Mouse (Mus musculus) lung, postnatal 0 days (tissue): Measurements from ENCODE around the gene Drd1. TPM values are rescaled to one million over a fixed set of nuclear protein-coding genes. Genes with fewer than 3 reads are reported as not detected.

ENCODE experiments used
- ATAC-seq: fragments of 200-750 bp; cut with Nextera tagmentation; 2 replicates; pipeline ENCODE4 v1.8.0; 2017; ENCODE audit warnings: moderate library complexity
- DNase-seq: peaks from one replicate; pipeline ENCODE4 v3.0.0-alpha.2; 2016; ENCODE audit warnings: low spot score
- H3K27ac ChIP-seq: fragments of 300-500 bp; sonication (generic); 2 replicates; pipeline ENCODE4 v1.5.1; 2014; ENCODE audit warnings: antibody characterized with exemption, mild to moderate bottlenecking, low read length, mixed read lengths
- H3K27me3 ChIP-seq: fragments of 300-500 bp; sonication (generic); replicated peaks from 2 replicates; pipeline ENCODE4 v1.6.1; 2014; ENCODE audit warnings: low read length, mixed read lengths; ENCODE audit not compliant: insufficient read depth
- H3K36me3 ChIP-seq: fragments of 300-500 bp; sonication (generic); 2 replicates; pipeline ENCODE4 v1.6.1; 2014; ENCODE audit warnings: low read length, mixed read lengths; ENCODE audit not compliant: insufficient read depth
- H3K4me1 ChIP-seq: fragments of 300-500 bp; sonication (generic); 2 replicates; pipeline ENCODE4 v1.6.1; 2014; ENCODE audit warnings: antibody characterized with exemption, low read depth, low read length, mixed read lengths; ENCODE audit not compliant: insufficient read depth
- H3K4me2 ChIP-seq: fragments of 300-500 bp; sonication (generic); replicated peaks from 2 replicates; pipeline ENCODE4 v1.6.1; 2014; ENCODE audit warnings: low read depth, mild to moderate bottlenecking, low read length, moderate library complexity, mixed read lengths
- H3K4me3 ChIP-seq: fragments of 300-500 bp; sonication (generic); 2 replicates; pipeline ENCODE4 v1.5.1; 2014; ENCODE audit warnings: low read depth, low read length
- H3K9ac ChIP-seq: fragments of 300-500 bp; sonication (generic); replicated peaks from 2 replicates; pipeline ENCODE4 v1.6.1; 2014; ENCODE audit warnings: low read depth, mild to moderate bottlenecking
- H3K9me3 ChIP-seq: fragments of 300-500 bp; sonication (generic); 2 replicates; pipeline ENCODE4 v1.6.1; 2016; ENCODE audit warnings: low read length, mixed read lengths
- CTCF ChIP-seq: IDR thresholded peaks from 2 replicates; pipeline ENCODE4 v1.5.1; 2016; ENCODE audit warnings: antibody characterized with exemption, mild to moderate bottlenecking
- EP300 ChIP-seq: IDR thresholded peaks from 2 replicates; pipeline ENCODE4 v1.6.1; 2016; ENCODE audit warnings: antibody characterized with exemption, mild to moderate bottlenecking, control low read depth
- WGBS: fragments of 180-500 bp; shearing (Covaris S2); extraction: QIAGEN DNeasy Blood & Tissue Kit; methylation state at CpG from one replicate; pipeline ENCODE4 v1.1.7; 2014; 5-methylcytosine and 5-hydroxymethylcytosine counted together
- polyA plus RNA-seq: library from polyadenylated mRNA; unstranded; fragments of >200 nt; fragmentation: Nextera tagmentation; extraction: Ambion mirVana; gene quantifications from 2 replicates; pipeline ENCODE4 v1.2.1, GENCODE M21; 2015

Gene Drd1
- polyA plus RNA-seq, 1 experiment from 2014 or later, result 0.18 TPM

DNA sequence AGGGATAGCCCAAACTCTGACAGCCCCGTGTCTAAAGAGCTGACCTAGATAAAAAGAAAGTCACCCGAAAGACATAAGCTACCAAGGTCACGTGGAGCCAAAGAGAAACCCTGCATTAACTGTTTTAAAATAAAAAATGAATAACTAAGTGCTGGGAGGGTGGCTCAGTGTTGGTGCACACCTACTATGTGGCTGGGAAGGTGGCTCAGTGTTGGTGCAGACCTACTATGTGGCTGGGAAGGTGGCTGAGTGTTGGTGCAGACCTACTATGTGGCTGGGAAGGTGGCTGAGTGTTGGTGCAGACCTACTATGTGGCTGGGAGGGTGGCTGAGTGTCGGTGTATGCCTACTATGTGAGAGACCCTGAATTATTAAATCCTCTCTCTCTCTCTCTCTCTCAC lies 21.9 kb downstream of the Drd1 start:
- Histone ChIP-seq H3K9me3 (no peaks in the 10 kb centered on the region), H3K4me2 (no peak overlapping the region), H3K36me3 (no peaks in the 10 kb centered on the region), H3K9ac (no peak overlapping the region), H3K4me3 (no peak overlapping the region), H3K27me3 (no peaks in the 10 kb centered on the region), H3K4me1 (no peaks in the 10 kb centered on the region), H3K27ac (no peak overlapping the region)
- WGBS, result 65% methylated on average over 4 of the region's 4 CpGs
- ATAC-seq (no peak), DNase-seq (no peak)
- no peak for TF ChIP-seq CTCF
- TF ChIP-seq EP300, result no peak

DNA sequence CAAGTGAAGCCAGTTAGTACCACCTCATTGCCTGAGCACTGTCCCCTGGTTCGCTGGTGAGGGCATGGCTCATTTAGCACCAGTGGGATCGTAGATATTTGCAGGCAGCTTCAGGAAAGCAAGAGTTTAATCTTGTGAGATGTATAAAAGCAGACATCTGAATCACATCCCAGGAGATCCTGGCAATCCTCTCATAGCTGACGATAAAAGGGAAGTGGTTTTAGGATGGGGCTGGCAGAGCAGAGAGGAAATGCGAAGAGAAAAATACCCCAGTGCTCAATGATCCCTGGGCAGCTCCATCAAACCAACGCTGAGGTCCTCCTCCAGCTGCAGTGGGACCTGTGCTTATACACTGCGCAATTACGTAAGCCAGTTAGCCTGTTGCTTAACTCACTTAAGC lies 28.4 kb downstream of the Drd1 start:
- Histone ChIP-seq H3K4me2 (no peak overlapping the region), H3K4me1 (no peaks in the 10 kb centered on the region), H3K9ac (no peak overlapping the region), H3K4me3 (no peak overlapping the region), H3K27ac (no peak overlapping the region), H3K27me3 (no peaks in the 10 kb centered on the region), H3K9me3 (no peaks in the 10 kb centered on the region), H3K36me3 (no peaks in the 10 kb centered on the region)
- DNase-seq, result no peak
- WGBS, result 77% methylated on average over 7 of the region's 7 CpGs
- no peak for TF ChIP-seq EP300
- no peak for TF ChIP-seq CTCF
- no peak for ATAC-seq

GRCm38 (mm10) chr13:54023311-54023710 lies 32.2 kb downstream of the Drd1 start:
- Histone ChIP-seq H3K4me1 (no peaks in the 10 kb centered on the region), H3K4me3 (no peak overlapping the region), H3K9ac (no peak overlapping the region), H3K36me3 (no peaks in the 10 kb centered on the region), H3K27me3 (no peaks in the 10 kb centered on the region), H3K27ac (no peak overlapping the region), H3K4me2 (no peak overlapping the region), H3K9me3 (no peaks in the 10 kb centered on the region)
- no peak for DNase-seq
- TF ChIP-seq EP300 (no peak), CTCF (no peak)
- WGBS, result 50% methylated on average over 5 of the region's 5 CpGs
- no peak for ATAC-seq

DNA sequence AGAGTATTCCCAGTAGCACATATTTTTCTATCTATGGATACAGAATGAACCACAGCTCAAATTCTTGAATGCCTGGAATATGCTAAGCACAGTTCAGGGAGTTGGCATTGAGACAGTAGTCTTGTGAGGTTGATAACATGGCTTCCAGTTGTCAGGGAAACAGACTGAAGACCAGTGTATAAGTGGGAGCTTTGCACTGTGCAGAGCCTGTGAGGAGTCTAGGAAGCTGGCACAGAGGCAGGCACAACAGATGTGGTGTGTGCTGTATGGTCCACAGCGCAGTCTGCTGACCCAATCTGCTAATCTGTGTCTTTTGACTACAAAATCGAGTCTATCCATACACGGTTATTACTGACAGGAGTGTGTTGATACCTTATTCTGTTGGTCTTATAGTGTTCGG lies 46.8 kb downstream of the Drd1 start:
- no peak overlapping the region for H3K4me2 ChIP-seq
- no peaks in the 10 kb centered on the region for H3K9me3 ChIP-seq
- no peaks in the 10 kb centered on the region for H3K4me1 ChIP-seq
- TF ChIP-seq EP300 (no peak), CTCF (no peak)
- no peak for DNase-seq
- no peak overlapping the region for H3K9ac ChIP-seq
- no peak for ATAC-seq
- WGBS, result 91% methylated on average over 4 of the region's 4 CpGs
- no peak overlapping the region for H3K4me3 ChIP-seq
- H3K36me3 ChIP-seq, result no peaks in the 10 kb centered on the region
- H3K27me3 ChIP-seq, result no peaks in the 10 kb centered on the region
- no peak overlapping the region for H3K27ac ChIP-seq

Other genes with a start within 250 kb of the Drd1 start
- 18.9 and 19.1 TPM in 2 replicates for gene Sfxn1, start 16.2 kb upstream of the Drd1 start, polyA plus RNA-seq
- gene Hrh2, start 136.4 kb upstream of the Drd1 start, polyA plus RNA-seq, result 0.12 TPM in 2 replicates